Mouse (Mus musculus) testis, postnatal 10 days (tissue): ENCODE data around the gene Agbl3.

Source experiments
- DNase-seq: peaks from one replicate; pipeline ENCODE4 v3.0.0; 2021; ENCODE audit warnings: low spot score

The Agbl3 gene

DNA sequence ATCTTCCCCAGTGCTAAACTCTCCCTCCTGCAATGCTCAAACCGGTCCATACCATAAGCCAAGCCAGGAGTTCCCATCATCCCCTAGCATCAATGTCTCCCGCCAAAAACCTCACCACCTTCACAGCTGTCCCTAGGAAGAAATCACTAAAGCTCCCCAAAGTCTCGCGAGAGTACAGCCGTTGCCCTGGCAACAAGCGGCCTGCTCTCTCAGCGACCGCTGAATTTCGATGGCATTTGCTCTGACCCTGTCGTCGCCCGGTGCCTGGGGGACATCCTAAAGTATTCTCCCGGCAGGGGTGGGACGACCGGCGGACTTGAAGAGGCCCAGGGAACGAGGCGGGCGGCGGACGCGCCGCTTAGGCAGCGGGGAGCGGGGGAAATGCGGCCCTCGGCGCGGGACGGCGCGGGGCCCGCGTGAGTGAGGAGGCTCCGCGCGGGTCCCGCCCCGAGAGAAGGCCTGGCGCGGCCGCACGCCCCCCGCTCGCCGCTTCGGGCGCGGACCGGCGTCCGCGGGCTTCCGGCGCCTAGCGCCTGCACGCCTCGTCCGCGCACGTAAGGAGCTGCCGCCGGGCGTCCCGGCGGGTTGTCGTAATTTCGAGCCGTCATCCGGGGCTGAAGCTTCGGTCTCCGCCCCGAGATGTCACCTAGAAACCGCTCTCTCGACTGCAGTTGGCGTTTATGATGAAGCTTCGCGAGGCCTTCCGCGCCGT, at the start of gene Agbl3:
Gene Agbl3, plus strand, starts transcription at position 202 of the 712 bp plus-strand sequence.
- peak; percentile 99 for DNase-seq

DNA sequence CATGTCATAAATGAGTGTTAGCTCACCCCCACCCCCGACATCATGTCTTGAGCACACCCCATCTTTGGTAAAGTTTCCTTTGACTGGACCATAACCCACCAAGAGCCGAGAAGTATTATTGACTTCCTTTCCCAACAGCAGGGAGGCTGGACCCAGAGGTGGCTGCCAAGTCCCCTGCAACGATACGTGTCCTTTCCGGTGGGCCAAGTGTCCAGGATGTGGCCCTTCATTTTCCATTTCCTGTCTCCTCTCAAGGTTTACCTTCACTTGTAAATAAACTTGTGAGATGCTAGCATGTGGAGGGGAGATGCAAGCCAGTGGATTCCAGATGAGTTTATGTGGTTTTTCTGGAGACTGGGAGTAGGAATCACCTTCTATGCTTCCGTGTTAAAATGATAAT, 49.2 kb upstream of the Agbl3 start:
- no peak for DNase-seq

DNA sequence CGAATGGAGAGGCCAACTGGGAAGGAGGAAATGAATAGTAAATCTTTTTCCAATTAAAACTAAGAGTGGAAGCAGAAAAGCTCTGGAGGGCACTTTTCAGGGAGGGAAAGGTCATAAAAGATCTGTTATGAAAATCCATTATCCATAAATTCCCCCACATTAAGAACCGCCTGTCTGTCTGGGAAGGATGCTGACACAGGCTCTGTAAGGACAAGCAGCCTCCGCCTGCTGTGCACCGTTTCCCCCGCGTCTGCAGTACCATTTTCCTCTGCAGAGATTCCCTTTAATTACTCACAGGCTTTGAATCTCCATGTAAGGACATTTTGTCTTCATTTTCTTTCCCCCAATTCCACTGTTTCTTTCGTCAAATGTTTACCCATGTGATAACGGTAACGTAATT, 48.7 kb upstream of the Agbl3 start:
- DNase-seq: no peak

DNA sequence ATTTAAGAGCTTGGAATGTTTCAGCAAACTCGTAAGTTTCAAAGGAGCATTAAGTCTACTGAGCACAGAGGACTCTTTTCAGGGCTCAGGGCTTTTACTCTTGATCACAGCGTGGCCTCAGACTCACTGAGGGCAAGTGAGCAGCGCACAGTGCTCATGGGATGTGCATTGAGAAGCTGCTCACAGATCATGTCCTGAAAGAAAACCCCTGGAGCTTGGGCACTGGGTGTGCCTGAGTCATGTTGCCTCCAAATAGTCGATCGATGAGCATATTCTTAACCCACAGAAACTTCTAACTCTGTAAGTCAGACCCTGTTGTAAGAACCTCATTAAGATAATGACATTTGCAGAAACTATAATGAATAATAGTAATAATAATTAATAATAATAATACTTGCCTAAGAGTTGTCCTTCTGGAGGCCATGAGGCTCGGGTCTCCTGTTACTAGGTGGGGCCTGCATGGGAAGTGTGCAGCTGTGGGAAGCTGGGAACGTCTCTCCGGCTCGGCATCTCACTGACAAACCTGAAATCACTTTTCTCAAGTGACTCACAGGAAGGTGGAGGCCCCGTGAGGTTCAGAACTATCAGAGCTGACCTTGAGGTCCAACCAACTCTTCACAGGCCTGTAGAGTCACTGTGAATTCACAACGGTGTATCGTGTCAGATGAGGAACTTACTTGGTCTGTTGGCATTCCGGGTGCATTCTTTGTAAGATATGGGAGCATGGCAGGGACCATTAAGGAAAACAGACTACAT, 45.1 kb upstream of the Agbl3 start:
- no peak for DNase-seq

DNA sequence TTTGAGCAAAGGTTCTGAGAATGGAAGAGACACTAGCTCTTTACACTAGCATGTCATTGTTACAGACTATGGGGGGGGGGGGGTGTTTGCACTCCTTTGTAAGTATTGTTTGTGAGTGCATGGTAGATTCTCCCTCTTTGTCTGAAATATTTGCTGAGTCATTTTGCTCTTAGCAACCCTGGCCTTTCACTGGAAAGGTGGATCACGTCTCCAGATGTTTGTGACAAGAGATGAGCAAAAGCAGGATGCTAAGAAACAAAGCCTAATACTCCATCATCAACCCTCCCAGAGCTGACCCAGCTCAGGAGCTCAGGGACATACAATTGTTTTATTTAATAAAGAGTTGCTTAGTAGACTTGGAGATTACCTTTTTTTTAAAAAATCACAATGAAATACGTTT, 43.3 kb upstream of the Agbl3 start:
- no peak for DNase-seq

DNA sequence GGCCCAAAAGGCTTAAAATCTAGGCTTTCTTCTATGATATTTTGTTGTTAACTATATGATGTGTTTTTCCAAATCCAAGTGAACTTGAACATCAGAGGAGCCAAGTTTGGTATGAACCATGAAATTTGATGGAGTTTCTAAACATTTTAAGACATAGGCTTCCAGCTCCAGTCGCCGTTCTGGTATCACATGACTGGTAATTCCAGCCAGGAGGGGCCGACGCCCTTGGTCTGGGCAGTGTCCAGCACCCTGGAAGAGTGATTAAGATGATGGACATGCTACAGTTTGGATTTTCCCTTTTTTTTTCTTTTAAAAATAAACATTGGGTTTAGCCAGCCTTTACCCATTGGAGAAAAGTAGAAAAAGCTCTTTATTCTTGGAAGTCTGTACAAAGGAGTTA, 36.3 kb upstream of the Agbl3 start:
- DNase-seq: no peak

DNA sequence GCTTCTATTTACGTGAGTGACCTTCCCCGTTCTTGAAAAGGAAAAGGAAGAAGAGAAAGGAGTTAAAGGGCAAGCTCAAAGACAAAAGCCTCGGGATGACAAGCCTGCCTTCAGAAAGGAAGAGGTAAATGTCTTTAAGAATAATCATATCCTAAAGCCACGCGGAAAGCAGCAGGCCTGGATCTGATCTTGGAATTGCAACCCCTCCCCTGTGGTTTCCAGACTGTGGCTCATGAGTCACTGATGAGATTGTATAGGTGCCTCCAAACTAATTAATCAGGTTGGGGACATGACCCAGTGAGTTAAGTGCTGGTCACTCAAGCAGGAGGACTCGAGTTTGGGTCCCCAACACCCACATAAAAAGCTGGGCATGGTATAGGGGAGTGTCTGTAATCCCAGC, 32.4 kb upstream of the Agbl3 start:
- no peak for DNase-seq

DNA sequence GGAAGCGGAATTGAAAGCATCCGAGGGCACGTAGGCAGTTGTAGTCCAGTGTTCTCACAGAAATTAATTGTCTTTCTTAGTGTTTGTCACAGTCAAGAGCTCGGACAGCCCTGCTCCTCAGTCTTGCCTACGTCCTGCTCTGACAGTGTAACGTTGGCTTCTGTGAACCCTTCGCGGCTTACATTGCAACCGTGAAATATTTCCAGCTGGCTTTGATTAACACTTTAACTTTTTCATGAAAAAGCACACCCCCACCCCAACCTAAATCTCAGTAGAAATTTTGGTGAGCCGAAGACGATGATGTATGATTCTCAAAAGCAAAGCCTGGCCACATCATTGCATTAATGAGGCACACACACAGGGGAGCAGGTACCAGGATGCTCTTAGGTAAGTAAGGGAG, 31.7 kb upstream of the Agbl3 start:
- DNase-seq: no peak

DNA sequence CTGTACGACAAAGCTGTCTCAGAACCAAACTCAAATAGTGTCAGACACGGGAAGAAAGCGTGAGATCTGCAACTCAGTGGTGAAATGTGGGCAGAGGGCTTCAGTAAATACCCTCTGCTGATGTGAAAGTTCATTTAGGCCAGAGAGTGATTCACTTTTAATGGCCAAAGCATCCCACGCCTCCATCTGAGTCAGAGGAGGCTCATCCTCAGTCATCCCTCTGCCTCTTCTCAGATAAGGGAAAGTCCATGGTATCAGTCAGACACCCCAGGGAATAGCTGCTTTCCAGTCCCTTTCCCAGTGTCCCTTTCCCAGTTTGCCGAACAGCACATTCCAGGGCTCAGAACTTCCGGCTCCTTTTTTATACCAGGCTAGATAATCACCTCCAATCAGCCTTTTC, 30.7 kb upstream of the Agbl3 start:
- DNase-seq: no peak

DNA sequence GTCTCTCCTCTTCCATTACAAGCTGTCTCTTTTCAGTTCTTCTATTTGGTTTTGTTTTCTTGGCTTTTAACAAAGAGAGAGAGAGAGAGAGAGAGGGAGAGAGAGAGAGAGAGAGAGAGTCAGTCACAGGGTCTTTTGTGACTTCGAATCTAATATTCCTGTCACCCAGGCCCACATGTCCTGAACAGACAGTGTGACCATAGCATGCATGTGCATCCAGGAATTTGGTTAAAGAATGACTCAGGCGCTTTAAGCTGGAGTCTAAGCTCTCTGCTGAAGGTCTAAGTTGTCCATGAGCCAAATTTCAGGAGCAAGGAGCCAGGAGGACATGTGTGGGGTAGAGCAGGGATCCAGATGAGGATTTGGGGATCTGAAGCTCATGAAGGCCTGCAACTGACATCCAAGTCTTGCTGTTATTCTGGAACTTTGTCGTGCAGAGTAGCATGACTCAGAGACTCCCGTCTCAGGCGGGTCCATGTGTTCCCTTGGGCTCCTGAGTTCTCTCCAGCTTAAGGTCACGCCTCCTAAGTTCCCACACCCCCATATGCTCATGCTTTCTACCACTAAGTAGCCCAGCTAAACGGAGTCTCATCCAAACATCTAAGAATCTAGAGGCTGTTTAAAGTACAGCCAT, 29.6 kb upstream of the Agbl3 start:
- no peak for DNase-seq

DNA sequence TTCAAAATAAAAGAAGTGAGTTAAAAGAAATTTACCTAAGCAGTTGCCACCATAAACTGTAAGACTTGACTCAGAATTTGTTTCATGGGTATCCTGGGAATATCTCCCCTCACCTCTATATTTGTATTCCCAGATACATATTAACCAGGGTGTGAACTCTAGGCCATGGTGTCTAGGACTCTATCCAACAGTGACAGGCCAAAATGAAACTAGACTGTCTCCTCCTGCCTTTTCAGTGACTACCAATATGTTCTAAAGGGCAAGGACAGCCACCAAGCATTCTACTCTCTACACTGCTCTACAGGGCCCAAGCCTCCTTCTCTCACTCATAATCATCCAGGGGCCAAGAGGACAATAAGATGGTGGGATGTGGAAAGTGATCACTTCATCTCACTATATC, 28.6 kb upstream of the Agbl3 start:
- no peak for DNase-seq

DNA sequence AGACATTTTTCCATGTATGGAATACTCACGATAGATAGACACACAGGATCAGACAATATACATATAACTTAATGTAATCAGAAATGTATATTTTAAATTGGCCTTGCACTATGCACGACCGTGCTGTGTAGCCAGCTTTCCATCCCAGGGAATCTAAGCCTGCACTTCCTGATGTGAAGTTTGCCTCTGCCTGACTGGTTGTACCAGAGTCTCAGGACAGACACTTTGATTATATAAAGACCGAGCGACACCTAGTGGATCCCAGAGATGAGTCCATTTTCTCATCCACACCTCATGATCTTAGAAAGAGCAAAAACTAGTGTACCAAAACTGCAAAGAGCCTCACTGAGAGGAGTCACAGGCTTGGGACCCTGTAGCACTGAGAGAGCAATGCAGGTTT, 25.8 kb upstream of the Agbl3 start:
- DNase-seq: peak; percentile 66

DNA sequence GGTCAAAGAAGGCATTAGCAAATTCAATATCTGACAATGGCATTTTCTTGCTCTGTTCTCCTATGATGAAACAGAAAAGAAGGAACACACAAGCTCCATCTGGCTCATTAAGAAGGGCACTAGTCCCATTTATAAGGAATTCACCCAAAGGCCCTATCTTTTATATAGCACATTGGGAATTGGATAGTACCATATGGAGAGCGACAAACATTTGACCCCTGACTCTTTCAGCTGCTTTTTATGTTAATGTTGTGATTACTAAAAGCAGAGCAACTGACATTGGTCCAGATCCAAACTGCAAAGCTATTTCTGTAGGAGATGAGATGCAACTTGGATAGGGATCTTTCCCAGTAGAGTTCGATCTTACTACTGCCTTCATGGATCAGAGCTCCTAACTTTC, 21.9 kb upstream of the Agbl3 start:
- no peak for DNase-seq

DNA sequence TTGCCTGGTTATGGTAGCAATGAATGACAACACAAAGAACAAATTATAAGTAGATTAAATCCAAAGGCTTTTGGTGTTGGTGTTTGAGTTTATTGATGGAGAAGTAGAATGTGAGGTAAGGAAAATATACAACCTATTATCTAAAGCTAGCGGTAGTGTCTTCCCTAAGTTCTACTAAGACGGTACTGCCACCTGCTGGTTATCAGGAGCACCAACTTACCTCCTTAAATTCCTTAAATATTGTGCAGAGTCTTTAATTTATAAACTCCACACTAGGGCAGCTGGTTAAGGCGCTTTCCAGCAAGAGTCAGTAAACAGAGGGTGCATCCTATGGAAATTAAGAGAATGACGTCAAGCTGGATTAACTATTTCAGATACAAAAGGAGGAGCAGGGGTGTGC, 20.2 kb upstream of the Agbl3 start:
- DNase-seq: peak; percentile 72

DNA sequence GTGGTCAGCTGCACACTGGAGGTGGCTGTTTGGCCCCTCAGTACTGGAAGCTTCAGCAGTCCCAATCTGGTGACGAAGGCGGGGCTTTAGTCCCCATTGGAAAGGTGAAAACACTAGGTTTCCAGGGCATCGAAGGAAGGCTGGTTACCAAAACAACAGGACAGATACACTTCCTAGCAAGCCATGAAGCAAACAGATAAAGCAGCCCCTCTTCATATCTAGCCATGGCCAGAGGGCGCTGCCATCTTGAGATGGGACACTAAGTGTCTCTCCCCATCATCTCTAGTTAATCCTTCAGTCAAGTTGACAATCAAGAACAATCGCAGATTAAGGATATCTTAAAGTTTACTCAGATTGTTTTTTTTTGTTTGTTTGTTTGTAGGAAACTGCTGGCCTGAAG, 14.5 kb upstream of the Agbl3 start:
- no peak for DNase-seq

DNA sequence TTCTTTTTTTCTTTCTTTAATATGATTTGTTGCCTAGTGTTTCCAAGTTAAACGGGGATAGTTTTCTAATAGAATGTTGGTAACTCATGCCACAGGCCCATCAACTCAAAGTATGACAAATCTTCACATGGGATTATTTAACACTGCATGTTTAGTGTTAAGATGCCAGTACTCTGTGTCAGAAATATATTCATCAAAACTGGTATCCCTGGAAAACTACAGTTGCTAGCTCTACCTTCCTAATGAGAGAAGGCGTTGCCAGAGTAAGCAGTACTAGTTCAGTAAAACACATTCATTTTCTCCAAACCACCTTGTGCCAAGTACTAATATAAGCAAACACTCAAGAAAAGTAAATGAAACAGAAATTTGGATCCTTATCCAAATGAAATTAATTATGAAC, 10.2 kb upstream of the Agbl3 start:
- DNase-seq: no peak

DNA sequence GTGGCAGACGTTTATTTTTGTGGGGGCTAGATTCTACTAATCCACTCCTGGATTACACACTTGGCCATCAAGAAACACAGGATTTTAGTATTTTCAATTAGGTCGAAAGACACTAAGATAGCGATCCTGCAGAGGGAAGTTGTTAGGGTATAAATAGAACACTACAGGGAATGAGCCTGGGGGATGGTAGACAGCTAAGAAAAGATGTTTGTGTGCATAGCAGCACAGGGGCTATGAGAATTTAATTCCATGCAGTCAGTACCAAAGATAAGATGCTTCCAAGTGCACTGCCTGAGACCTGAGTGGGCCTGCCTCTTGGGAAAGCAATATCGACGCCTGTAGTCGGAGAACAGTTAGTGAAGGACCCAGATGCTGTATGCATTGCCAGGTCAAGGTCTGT, 9.7 kb upstream of the Agbl3 start:
- DNase-seq: no peak

DNA sequence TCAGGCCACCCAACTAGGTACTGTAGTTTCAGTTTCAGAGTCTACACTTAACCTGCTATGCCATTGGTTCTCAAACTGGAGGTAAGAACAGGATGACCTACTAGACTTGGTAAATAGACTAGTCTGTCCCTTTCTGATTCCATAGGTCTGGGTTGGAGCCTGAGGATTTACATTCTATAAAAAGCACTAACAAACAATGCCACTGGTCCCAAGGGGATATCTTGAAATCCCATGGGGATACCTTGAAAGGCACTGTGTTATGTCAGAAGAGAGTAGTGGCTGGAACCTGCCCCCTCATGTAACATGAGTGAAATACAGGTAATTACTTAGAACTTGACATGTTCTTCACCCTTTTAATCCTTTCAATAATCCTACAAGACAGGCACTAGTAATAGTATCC, 3.8 kb upstream of the Agbl3 start:
- no peak for DNase-seq

DNA sequence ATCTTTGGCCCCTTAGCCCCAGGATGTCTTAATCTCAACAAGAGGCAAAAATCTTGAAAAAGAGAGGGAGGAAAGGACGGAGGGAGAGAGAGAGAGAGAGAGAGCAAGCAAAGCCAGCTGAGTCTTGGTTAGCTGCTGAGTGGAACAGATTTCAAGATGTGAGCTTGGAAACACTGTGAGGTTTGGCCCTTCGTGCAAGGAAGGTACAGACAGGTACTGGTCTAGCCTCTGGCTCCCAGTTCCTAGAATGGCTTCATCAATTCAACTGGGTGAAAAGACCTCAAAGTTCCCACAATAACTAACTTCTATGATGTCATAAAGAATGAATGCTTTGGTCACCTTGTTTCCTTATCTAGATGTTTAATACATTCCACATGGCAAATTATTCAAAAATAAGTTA, 3.1 kb upstream of the Agbl3 start:
- DNase-seq: no peak

DNA sequence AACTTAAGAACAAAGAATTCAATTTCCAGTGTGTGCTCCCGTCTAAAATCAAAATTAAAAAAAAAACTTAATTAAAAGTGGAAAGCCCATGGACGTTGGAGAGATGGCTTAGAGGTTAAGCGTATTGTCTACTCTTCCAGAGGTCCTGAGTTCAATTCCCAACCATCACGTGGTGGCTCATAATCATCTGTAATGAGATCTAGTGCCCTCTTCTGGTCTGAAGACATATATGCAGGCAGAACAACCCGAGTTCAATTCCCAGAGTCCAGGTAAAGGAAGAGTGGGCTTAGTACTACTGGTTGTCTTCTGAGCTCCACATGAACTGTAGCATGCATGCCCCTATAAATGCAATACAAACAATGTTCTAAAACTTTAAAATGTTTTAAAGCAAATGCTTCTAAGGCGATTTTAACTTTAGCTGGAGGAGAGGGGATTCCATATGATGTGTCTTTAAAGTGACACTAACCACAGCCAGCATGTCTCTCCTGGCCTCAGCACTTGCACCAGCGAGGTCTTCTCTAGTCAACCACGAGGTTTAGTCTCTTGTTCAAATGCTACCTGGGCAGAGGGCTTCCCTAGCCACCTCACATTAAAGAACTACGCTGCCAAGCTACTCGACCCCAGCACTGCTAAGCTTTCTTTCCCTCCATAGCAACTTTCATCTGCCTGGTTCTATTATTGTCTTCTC, 2.1 kb upstream of the Agbl3 start:
- DNase-seq: no peak

DNA sequence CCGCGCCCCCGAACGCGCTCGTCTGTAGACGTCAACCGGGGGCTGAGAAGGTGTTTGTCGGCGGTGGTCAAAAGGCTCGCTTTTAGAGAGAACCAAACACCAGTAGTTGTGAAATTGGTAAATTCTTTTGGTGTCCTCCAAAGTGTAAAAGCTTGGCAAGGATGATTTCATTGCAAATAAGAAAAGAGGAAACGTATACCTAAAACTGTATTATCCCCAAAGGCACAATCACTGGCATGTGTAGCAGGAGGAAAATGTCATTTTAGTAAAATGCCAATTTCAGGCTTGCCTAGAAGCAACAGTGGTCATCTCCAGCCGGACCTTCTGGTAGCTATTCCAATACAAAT, 684 bp downstream of the Agbl3 start:
- no peak for DNase-seq

DNA sequence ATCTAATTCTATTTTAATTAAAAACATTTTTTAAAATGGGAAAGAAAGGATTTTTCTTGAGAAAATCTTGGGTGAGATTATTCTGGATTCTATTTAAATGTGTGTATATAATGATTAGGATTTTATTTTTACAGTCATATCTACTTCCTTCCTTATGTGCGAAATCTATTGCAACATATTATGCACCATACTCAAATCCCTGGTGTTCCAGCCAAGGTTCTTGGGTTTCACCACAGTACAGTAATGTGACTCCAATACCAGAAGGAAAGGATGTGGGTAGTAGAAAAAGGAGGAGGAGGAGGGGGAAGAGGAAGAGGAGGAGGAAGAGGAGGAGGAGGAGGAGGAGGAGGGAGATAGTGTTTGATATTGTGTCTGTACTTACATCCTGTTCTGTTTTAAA, 2.3 kb downstream of the Agbl3 start:
- no peak for DNase-seq

DNA sequence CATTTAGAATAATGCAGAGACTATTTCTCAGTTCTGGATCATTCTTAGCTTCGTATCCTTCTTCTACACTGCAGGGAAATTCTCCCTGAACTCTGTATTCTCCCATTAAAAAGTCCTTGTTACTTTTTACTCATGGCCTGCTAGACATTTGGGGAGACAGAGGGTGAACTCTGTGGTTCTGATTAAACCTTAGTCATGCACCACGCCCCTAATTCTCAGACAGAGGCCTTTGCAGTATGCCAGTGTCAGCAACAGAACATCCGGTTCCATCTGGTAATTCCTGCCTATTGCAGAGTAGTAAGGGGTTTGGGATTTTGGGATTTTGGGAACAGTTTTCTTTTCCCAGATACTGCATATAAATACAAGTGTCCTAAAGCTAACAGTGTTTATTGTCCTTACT, 16.6 kb downstream of the Agbl3 start:
- no peak for DNase-seq
